Mouse (Mus musculus): Measurements from ENCODE around the gene Cln5. TPM values are rescaled to one million over a fixed set of nuclear protein-coding genes. Genes with fewer than 3 reads are reported as not detected.

The Cln5 gene
- total RNA-seq, 2 experiments from 2014 or later, result 27.1 to 29.1 TPM

DNA sequence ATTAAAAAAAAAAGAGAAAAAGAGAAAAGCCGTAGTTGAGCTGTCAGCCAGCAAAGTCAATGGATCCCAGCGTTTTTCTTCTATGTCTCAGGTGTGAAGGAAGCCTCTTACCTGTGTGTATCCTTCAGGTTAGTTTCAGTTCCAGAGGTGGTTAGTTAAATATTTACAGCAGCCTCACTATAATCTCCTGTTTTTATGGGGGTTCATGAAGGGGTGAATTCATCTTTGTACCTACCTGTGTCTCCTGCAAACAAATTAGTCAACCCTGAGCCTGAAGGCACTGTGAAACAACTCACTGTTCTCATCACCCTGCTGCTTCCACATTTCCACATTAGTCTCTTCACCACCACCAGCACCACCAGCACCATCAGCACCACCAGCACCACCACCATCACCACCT, 36.3 kb downstream of the Cln5 start:
- no peak for DNase-seq (ENCODE audit: low spot score in 2 of 2)

DNA sequence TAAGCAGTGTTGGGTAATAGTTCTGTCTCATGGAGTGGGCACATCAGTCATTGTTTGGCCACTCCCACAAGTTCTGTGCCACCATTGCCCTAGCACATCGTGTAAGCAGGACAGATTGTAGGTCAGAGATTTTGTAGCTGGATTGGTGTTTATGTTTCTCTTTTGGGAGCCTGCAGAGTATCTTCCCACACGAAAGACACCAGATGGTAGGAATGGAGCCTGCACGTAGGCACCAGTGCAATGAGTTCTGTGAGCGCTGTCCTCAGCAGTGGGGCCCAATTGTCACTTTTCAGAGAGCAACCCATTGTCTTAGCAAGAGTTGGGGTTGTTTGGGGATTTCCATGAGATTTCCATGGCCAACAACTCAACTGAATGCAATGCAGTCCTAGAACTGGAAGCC, 40.0 kb downstream of the Cln5 start:
- no peak for DNase-seq (ENCODE audit: low spot score in 2 of 2)

DNA sequence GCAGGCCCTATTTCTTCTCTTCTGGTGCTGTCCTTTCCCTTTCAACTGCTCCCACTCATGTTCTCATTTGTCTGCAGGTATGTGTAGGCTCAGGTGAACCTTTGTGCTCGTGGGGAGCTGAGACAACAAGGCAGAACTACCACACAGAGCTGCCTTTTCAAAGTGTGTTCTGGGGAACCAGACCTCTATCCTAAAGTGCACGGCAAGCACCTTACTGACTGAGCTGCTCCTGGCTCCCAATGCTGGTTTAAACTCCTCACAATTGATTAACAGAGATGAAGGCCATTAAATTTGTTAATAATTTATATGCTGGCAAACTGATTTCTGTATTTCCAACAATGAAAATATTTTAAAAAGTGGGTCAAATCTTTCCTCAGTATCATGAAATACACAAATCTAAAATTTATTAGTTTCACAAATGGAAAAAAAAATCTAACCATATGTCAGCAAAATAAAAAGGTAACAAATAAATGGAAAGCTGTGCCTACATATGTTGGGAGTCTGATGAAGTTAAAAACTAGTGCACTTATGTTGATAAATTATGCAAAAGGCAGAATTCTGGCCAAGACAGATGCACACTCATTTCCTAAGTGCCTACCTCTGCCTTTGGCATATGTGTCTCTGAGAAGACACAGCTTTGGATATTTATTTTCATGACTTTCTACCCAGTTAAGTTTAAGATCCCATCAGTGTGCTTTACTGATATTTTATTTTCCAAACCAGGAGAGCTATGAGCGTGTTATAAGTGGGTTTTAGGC, 42.8 kb downstream of the Cln5 start:
- no peak for DNase-seq (ENCODE audit: low spot score in 2 of 2)

DNA sequence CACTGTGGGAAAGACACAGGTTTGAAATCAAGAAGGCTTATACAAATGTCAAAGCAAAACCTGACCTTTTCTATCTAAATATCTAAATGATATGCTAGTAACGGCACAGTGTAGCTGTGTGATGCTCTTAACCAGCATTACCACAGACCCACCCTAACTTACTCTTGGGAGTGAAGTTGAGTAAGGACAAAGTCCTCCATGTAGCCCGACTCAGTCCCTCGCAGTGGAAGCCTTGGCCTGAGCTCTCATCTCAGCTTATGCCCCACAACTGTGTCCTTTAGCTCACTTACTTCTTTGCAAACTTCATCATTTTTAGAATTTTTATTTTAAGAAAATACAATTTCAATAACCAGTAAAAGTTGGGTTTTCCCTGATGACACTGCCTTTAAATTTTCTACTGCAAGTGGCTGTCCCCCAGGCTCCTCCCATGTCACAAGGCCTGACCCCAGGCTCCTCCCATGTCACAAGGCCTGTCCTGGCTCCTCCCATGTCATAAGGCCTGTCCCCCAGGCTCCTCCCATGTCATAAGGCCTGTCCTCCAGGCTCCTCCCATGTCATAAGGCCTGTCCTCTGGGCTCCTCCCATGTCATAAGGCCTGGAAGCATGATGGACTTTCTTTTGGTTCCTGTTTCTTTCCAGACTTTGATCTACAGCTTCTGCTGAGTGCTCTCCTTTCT, 45.1 kb downstream of the Cln5 start:
- no peak for DNase-seq (ENCODE audit: low spot score in 2 of 2)

DNA sequence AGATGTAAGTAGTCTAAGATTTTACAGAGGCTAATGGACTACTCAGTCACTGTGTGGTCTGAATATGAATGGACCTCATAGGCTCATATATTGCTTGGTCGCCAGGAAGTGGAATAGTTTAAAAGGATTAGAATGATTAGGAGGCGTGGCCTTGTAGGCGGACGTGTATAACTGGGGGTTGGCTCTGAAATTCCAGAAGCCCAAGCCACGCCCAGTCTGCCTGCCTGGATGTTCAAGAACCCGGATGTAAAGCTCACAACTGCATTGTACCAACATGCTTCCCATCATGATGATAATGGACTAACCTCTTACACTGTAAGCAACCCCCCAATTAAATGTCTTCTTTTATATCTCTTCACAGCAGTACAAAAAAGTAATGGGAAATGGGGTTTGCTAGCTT, 55.7 kb downstream of the Cln5 start:
- no peak for DNase-seq (ENCODE audit: low spot score in 2 of 2)

Other genes with a start within 250 kb of the Cln5 start
- 10 to 100 TPM; 26.4 to 30.4 TPM for gene Kctd12, start 87.6 kb upstream of the Cln5 start, total RNA-seq (2021)
- gene Acod1, start 23.2 kb upstream of the Cln5 start, total RNA-seq (2021), result not detected
- 10 to 100 TPM; 61.3 to 71.8 TPM for gene Fbxl3, start 29.4 kb downstream of the Cln5 start, total RNA-seq (2021)